Mouse (Mus musculus) ES-Bruce4 (cell line): ENCODE results near the gene Bnip1.

Source experiments
- CTCF ChIP-seq: IDR thresholded peaks from one replicate; pipeline ENCODE4 v1.8.1; 2011; ENCODE audit warnings: low read depth, low read length
- EP300 ChIP-seq: IDR thresholded peaks from 2 replicates; pipeline ENCODE4 v1.6.1; 2011; ENCODE audit warnings: low read depth, low read length; ENCODE audit not compliant: insufficient read depth
- POLR2A ChIP-seq: IDR thresholded peaks from one replicate; pipeline ENCODE4 v1.8.1; 2011; ENCODE audit warnings: low read length; ENCODE audit not compliant: insufficient read depth

- TF ChIP-seq POLR2A = no peak
- no peak for TF ChIP-seq CTCF
- TF ChIP-seq EP300 = no peak
These were observed 4.7 kb upstream of the Bnip1 start for GRCm38 (mm10) chr17:26776211-26776610.
